Mouse (Mus musculus): ENCODE measurements around the gene Vdac2.

The Vdac2 gene

GRCm38 (mm10) chr14:21817453-21817852 is 7.6 kb upstream of the Vdac2 start:
- no peak for DNase-seq (ENCODE audit: low spot score)

- DNase-seq (ENCODE audit: low spot score): no peak
Observed at GRCm38 (mm10) chr14:21820880-21821505, 4.0 kb upstream of the Vdac2 start.

GRCm38 (mm10) chr14:21822307-21822706 is 2.7 kb upstream of the Vdac2 start:
- no peak for DNase-seq (ENCODE audit: low spot score)

GRCm38 (mm10) chr14:21822795-21823374 is 2.2 kb upstream of the Vdac2 start:
- DNase-seq (ENCODE audit: low spot score): no peak

- no peak for DNase-seq (ENCODE audit: low spot score)
Observed at GRCm38 (mm10) chr14:21823897-21824296, 1.1 kb upstream of the Vdac2 start.

GRCm38 (mm10) chr14:21825786-21826491 is 901 bp downstream of the Vdac2 start:
- DNase-seq (ENCODE audit: low spot score): no peak

- DNase-seq (ENCODE audit: low spot score): peak; percentile 95
Observed at GRCm38 (mm10) chr14:21830876-21831767, 6.1 kb downstream of the Vdac2 start.

- no peak for DNase-seq (ENCODE audit: low spot score)
Observed at GRCm38 (mm10) chr14:21831830-21832403, 6.9 kb downstream of the Vdac2 start.

GRCm38 (mm10) chr14:21838336-21839017 is 13.4 kb downstream of the Vdac2 start:
- DNase-seq (ENCODE audit: low spot score): no peak

GRCm38 (mm10) chr14:21841819-21842592 is 17.0 kb downstream of the Vdac2 start:
- DNase-seq (ENCODE audit: low spot score): no peak

GRCm38 (mm10) chr14:21843263-21843662 is 18.2 kb downstream of the Vdac2 start:
- no peak for DNase-seq (ENCODE audit: low spot score)

GRCm38 (mm10) chr14:21846827-21847380 is 21.9 kb downstream of the Vdac2 start:
- DNase-seq (ENCODE audit: low spot score): no peak

- peak; percentile 77 for DNase-seq (ENCODE audit: low spot score)
Observed at GRCm38 (mm10) chr14:21847381-21848165, 22.5 kb downstream of the Vdac2 start.

GRCm38 (mm10) chr14:21848166-21849154 is 23.4 kb downstream of the Vdac2 start, which contains the start of gene Comtd1:
Gene Comtd1, minus strand, starts transcription at chr14:21848977.
- peak; percentile 95 for DNase-seq (ENCODE audit: low spot score)

- DNase-seq (ENCODE audit: low spot score): no peak
Observed at GRCm38 (mm10) chr14:21849524-21850418, 24.7 kb downstream of the Vdac2 start.

- no peak for DNase-seq (ENCODE audit: low spot score)
Observed at GRCm38 (mm10) chr14:21850419-21851127, 25.5 kb downstream of the Vdac2 start.
